Mouse (Mus musculus) urinary bladder, postnatal 0 days (tissue): ENCODE data around the gene Lce1j. TPM values are rescaled to one million over a fixed set of nuclear protein-coding genes. Genes with fewer than 3 reads are reported as not detected.

Source experiments
- polyA plus RNA-seq: library from polyadenylated mRNA; unstranded; fragments of >200 nt; fragmentation: Nextera tagmentation; extraction: Ambion mirVana; gene quantifications from 2 replicates; pipeline ENCODE4 v1.2.1, GENCODE M21; 2015

Lce1j gene
- not detected in 2 replicates for polyA plus RNA-seq

DNA sequence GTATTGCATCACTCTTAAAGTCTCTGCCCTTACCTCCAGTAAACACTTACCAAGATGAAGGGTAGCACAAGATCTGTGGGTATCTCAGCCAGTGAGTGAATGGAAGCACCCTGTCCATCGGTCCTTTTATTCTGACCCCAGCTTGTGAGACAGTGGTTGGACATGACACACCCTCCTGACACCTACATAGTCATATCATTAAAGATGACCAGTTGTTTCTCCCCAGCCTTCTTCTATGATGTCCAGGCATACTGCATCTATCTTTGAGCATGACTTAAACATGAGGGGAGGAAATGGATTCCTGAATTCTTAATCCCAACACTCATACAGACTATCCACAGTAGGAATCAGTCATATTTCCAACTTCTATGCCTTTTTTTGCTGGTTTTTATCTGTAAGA, at the start of gene Lce1j:
Lce1j (minus strand) TSS at position 101 of the 400 bp plus-strand sequence.

DNA sequence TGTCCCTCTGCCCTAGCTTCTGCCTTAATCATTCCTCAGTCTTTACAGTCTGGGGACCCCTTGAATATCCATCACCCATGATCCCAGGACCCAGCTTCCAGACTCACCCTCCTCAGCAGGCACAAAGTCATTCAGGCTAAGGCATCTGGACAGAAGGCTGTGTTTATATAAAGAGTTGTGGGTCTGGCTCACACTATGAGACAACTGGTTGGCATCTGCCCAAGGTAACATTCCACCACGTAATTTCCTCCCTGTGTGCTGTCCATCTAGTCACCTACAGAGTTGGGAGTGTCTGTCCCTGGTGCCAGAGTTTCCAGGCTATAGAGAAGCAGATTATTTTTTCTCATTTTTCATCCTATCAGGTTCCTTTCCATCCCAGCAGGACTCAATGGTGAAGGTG, 36.8 kb upstream of the Lce1j start, which contains the start of gene Kprp:
Kprp (minus strand) TSS at position 140 of the 400 bp plus-strand sequence.

DNA sequence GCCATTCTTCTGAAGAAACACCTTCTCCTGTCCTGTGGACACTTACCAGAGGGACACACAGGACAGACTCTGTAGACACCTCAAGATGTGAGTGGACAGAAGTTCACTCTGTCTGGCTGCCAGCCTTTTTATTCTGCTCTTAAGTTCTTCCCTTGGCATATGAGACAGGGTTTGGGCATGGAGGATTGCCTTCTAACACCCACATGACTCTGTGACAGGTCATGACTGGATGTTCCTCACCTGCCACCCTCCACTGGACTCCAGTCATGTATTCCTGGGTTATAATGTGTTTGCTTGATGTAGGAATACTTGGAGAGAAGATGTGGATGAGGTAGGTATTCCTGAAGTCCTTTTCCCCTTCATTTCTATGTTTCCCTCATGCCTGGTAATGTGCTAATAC, 17.5 kb upstream of the Lce1j start, which contains the start of gene Lce1k:
Lce1k (minus strand) TSS at position 101 of the 400 bp plus-strand sequence.

GRCm38 (mm10) chr3:92778799-92779198, 11.5 kb downstream of the Lce1j start, which contains the start of gene Lce1i:
Lce1i (minus strand) TSS chr3:92778899.

GRCm38 (mm10) chr3:92764965-92765364, 25.3 kb downstream of the Lce1j start, which contains the start of gene Lce1h:
Lce1h (minus strand) TSS chr3:92765065.

DNA sequence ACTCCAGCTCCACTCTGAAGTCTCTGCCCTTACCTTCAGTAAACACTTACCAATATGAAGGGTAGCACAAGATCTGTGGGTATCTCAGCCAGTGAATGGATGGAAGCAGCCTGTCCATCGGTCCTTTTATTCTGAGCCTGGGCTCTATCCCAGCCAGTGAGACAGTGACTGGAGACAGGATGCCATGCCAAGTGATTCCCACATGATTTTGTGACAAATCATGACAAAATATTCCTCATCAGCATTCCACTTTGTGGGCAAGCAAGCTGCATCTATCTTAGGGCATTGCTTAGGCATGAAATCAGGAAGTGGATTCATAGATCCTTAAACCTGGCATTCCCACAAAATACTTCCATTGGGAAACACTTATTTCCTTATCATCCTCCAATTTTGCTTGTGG, 38.1 kb downstream of the Lce1j start, which contains the start of gene Lce1g:
Lce1g (minus strand) TSS at position 101 of the 400 bp plus-strand sequence.

GRCm38 (mm10) chr3:92738996-92739395, 51.3 kb downstream of the Lce1j start, which contains the start of gene Gm38119:
Gm38119 (minus strand) TSS chr3:92739096.

Other genes with a start within 250 kb of the Lce1j start
- 142 and 152 TPM in 2 replicates for gene Ivl, start 216.8 kb downstream of the Lce1j start, polyA plus RNA-seq
- not detected in 2 replicates for gene Smcp, start 201.5 kb downstream of the Lce1j start, polyA plus RNA-seq
- 0.31 TPM in 1 of 2 replicates, not detected in the other for gene 2210017I01Rik, start 183.0 kb downstream of the Lce1j start, polyA plus RNA-seq
- 2.0 and 3.0 TPM in 2 replicates for gene Lce6a, start 168.9 kb downstream of the Lce1j start, polyA plus RNA-seq
- 0.19 TPM in 1 of 2 replicates, not detected in the other for gene Lce1a1, start 142.2 kb downstream of the Lce1j start, polyA plus RNA-seq
- not detected in 2 replicates for gene Lce1b, start 133.6 kb downstream of the Lce1j start, polyA plus RNA-seq
- not detected in 2 replicates for gene Lce1a2, start 120.2 kb downstream of the Lce1j start, polyA plus RNA-seq
- not detected in 2 replicates for gene Lce1c, start 111.3 kb downstream of the Lce1j start, polyA plus RNA-seq
- not detected in 2 replicates for gene Lce1d, start 103.3 kb downstream of the Lce1j start, polyA plus RNA-seq
- gene Lce1e, start 81.4 kb downstream of the Lce1j start, polyA plus RNA-seq, result not detected in 2 replicates
- not detected in 2 replicates for gene Lce1f, start 70.2 kb downstream of the Lce1j start, polyA plus RNA-seq
- not detected in 2 replicates for gene Gm38119, start 51.4 kb downstream of the Lce1j start, polyA plus RNA-seq
- not detected in 2 replicates for gene Lce1g, start 38.2 kb downstream of the Lce1j start, polyA plus RNA-seq
- not detected in 2 replicates for gene Lce1h, start 25.4 kb downstream of the Lce1j start, polyA plus RNA-seq
- gene Lce1i, start 11.6 kb downstream of the Lce1j start, polyA plus RNA-seq, result not detected in 2 replicates
- not detected in 2 replicates for gene Lce1k, start 17.4 kb upstream of the Lce1j start, polyA plus RNA-seq
- gene Kprp, start 36.7 kb upstream of the Lce1j start, polyA plus RNA-seq, result not detected in 2 replicates
- gene Lce1l, start 60.8 kb upstream of the Lce1j start, polyA plus RNA-seq, result not detected in 2 replicates
- not detected in 2 replicates for gene 2310050C09Rik, start 79.7 kb upstream of the Lce1j start, polyA plus RNA-seq
- gene Lce3a, start 135.7 kb upstream of the Lce1j start, polyA plus RNA-seq, result not detected in 2 replicates
- not detected in 2 replicates for gene Lce3b, start 142.5 kb upstream of the Lce1j start, polyA plus RNA-seq
- gene Lce3c, start 154.0 kb upstream of the Lce1j start, polyA plus RNA-seq, result 0.44 TPM in 1 of 2 replicates, not detected in the other
- gene Lce3d, start 166.9 kb upstream of the Lce1j start, polyA plus RNA-seq, result not detected in 2 replicates
- not detected in 2 replicates for gene Lce3e, start 176.5 kb upstream of the Lce1j start, polyA plus RNA-seq
- 0.53 TPM in 1 of 2 replicates, not detected in the other for gene Lce3f, start 201.7 kb upstream of the Lce1j start, polyA plus RNA-seq
- 0.23 and 0.30 TPM in 2 replicates for gene Crct1, start 225.2 kb upstream of the Lce1j start, polyA plus RNA-seq
- not detected in 2 replicates for gene Lce1m, start 228.5 kb upstream of the Lce1j start, polyA plus RNA-seq